Mouse (Mus musculus) thymus, adult 18-20 months (tissue): ENCODE results near the gene Fkbp8.

Source experiments
- DNase-seq, 2 experiments: peaks; one replicate each; pipeline ENCODE4 v3.0.0; 2022; ENCODE audit warnings: mixed read lengths in 2 of 2

The Fkbp8 gene

GRCm38 (mm10) chr8:70527512-70528181 is at the start of gene Fkbp8, which contains the start of gene Kxd1:
Gene Fkbp8 (plus strand): TSS chr8:70527724.
Gene Kxd1 (minus strand): TSS chr8:70527956.
- DNase-seq, result peak; percentile 95 to 96

GRCm38 (mm10) chr8:70481908-70482307 is 45.6 kb upstream of the Fkbp8 start:
- no peak for DNase-seq

GRCm38 (mm10) chr8:70482943-70483342 is 44.6 kb upstream of the Fkbp8 start:
- no peak for DNase-seq

GRCm38 (mm10) chr8:70486191-70486681 is 41.3 kb upstream of the Fkbp8 start:
- DNase-seq, result no peak

- no peak for DNase-seq
Measured at GRCm38 (mm10) chr8:70486941-70487520, 40.5 kb upstream of the Fkbp8 start, which contains the start of gene Tmem59l. Gene Tmem59l (minus strand): TSS chr8:70487358.

- no peak for DNase-seq
Measured at GRCm38 (mm10) chr8:70487993-70488796, 39.3 kb upstream of the Fkbp8 start.

- DNase-seq, result no peak
Measured at GRCm38 (mm10) chr8:70488931-70489470, 38.5 kb upstream of the Fkbp8 start.

- DNase-seq, result no peak
Measured at GRCm38 (mm10) chr8:70489576-70489975, 37.9 kb upstream of the Fkbp8 start.

- no peak for DNase-seq
Measured at GRCm38 (mm10) chr8:70490061-70490879, 37.3 kb upstream of the Fkbp8 start.

GRCm38 (mm10) chr8:70490880-70491495 is 36.5 kb upstream of the Fkbp8 start:
- no peak for DNase-seq

- DNase-seq, result no peak
Measured at GRCm38 (mm10) chr8:70492664-70493640, 34.6 kb upstream of the Fkbp8 start, which contains the start of gene Crlf1. Gene Crlf1 (plus strand): TSS chr8:70493158.

GRCm38 (mm10) chr8:70493692-70494415 is 33.7 kb upstream of the Fkbp8 start:
- no peak for DNase-seq

GRCm38 (mm10) chr8:70494416-70494945 is 33.0 kb upstream of the Fkbp8 start:
- DNase-seq, result no peak

GRCm38 (mm10) chr8:70495001-70495770 is 32.3 kb upstream of the Fkbp8 start:
- no peak for DNase-seq

- no peak for DNase-seq
Measured at GRCm38 (mm10) chr8:70495771-70496062, 31.8 kb upstream of the Fkbp8 start.

- no peak for DNase-seq
Measured at GRCm38 (mm10) chr8:70500386-70501301, 26.9 kb upstream of the Fkbp8 start.

- no peak for DNase-seq
Measured at GRCm38 (mm10) chr8:70501820-70502529, 25.5 kb upstream of the Fkbp8 start.
